Mouse (Mus musculus) kidney, postnatal 10 days (tissue): ENCODE data around the gene Plpp3.

ENCODE experiments used
- DNase-seq: peaks from one replicate; pipeline ENCODE4 v3.0.0; 2021; ENCODE audit warnings: mixed read lengths

Plpp3 gene

DNA sequence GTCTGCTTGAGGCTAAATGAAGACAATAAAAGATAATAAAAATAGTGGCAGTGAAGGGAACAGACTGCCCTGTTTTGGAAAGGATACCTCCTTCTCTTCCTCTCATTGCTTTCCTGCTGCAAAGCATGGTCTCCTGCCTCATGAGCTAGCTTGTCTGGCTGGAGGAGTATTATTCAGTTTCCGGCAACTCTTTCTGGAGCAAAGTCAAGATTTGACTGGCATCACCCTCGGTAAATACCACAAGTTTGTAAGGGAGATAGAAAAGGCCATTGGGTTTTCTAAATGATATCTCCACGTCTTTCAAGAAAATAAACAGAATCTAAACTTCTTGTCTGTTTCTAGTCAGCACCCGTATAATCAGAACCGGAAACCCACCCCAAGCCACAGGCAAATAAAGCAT, 34.4 kb downstream of the Plpp3 start:
- no peak for DNase-seq

DNA sequence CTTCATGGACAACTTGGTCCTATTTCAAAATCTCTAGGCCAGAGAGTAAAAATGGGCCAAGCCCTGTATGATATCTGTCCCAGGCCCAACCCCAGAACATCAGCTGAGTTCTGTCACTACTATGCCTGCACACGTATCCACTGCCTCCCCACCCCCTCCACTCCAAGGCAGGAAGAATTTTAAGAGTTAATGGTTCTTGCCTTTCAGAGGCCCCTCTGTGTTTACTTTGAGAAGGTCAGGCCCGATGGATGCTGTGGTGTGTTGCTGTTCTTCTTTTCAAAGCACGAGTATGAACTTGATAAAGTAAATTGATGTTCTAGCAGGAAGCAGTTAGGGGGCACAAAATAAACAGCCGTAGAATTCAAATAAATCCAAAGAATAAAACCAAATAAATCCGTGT, 35.5 kb downstream of the Plpp3 start:
- DNase-seq = no peak

DNA sequence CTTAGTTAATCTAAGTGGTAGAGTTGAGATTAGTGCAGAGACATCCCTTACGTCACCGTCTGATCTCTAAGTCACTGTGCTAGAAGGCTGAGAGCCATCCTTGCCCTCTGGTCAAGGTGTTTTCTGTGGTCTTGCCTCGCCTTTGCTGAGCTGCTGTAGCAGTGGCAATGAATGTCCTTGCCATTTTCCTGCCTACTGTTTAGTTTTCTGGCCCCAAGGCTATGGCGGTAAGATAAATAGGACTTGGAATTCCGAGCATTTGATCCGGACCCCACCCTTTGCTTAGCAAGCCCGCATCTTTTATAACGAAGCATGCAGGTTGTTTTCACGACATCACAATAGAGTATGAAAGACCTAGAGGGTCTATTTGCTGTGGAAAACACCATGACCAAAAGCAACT, 38.1 kb downstream of the Plpp3 start:
- DNase-seq = no peak

DNA sequence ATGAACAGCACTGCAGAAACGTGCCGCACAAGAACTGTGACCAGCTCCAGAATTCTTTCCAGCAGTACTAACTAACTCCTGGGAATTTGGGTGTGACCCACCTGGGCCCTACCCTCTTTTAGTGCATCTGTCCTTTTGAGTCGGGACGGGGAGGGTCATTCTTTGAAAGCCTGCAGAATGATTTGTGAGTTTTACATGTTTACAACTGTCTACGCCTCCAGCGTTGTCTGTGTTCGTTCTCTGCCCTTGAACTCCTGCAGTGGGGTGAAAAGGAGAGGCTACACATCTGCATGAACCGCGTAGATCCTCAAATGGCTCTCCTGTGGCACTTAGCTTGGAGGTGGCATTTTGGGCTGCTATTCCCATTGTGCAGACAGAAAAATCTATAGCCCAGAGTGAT, 39.0 kb downstream of the Plpp3 start:
- no peak for DNase-seq

DNA sequence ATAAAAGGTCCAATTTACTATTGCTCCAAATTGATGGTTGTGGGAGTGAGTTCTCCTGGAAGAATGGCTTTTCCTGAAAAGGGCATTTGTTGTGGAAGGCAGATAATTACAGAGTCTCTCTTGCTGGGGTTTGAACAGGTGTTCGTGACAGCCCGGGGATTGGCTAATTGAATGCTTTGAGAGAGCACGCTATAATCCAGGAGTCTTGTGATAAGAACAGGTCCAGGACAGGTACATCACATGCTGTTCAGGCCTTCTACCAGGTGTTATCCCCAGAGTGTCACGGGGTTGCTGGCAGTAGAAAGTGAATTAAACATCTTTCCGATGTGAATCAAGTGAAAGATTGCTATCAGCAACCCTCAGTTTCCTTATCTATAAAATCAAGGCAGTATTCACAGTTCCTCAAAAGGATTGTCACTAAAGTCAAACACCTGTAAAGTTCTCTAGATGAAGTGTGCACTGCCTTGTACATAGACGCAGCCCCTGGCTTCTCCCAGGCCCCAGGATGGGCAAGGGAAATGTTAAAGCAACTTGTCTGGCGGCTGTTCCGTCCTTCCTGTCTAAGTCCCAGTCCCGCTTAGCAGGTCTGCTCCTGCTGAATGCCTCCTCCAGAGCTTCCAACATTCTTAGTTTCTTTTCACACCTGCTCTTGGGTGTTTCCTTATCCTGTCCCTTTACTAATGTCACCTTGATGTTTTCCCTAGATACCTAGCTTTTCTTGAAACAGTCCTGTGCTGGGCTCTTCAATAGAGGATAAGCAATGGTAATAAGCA, 40.0 kb downstream of the Plpp3 start:
- no peak for DNase-seq

DNA sequence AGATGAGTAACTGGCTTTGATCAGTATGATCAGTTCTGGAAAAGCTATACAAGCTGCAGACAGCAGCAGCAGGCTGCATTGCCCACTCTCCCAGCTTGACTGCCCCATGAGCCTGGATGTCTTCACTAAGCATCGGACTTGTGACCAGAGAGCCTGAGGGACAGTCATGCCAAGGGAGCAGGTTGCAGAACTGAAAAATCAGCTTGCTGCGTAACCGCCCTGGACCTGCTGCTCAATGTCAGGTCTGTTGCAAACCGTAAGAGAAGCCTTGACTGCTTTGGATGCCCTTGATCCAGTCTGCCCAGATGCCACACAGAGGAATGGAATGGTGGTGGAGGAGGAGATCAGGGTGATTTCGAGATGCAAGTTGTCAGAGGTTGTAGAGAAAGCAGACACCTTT, 41.5 kb downstream of the Plpp3 start:
- DNase-seq = no peak

DNA sequence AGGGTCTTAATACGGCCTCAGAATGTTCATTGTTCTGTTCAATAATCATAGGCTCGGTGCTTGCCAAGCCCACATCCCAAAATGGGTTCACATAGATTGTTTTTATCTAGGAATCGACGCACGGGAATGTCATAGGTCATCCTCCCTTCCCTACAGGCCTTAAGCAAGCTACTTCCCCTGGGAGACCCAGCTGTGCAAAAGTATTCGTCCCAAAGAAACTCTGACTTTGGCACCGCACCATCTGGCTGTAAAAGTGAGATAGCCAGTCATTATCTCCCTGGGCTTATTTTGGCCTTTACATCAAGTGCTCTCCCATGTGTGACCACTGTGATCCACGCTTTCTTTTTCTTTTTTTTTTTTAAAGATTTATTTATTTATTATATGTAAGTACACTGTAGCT, 42.2 kb downstream of the Plpp3 start:
- DNase-seq = no peak

DNA sequence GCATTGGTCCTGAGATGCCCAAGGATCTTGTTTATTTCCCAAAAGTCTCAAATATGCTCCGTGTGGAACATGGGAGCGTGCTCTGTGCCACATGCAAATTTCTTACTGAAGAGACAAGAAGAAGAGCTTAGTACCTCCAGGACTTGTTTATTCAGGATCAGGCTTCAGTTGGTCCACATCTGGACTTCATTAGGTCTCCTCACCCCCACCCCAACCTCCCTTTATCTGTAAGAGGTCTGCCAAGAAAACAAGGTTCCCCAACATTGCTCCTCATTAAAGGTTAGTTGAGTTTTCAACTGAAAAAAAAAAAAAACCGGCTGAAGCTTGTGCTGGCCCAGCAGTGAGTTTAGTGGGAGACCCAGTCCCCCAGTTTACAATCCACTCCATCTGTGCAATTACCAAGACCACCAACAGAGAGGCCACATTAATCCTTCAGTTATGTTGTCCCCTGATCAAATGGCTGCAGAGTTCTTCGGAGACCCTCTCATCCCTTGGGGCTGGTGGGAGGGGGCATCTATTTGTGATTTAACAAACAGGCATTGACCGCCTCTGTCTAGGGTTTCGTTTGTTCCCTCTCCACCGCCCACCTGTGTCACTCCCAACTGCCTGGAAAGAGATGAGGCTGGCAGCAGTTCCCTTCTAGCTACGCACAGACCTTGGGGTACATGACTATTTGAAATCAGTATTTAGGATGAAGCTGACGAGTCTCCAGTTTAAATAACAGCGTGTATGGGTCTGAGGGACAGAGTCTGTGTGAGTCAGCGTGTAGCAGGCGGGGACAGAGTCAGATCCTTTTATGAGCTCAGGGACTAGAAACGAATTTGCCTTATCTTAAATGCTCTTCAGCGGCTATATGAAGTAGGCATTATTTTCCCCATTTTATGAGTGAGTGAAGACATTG, 43.7 kb downstream of the Plpp3 start:
- no peak for DNase-seq

DNA sequence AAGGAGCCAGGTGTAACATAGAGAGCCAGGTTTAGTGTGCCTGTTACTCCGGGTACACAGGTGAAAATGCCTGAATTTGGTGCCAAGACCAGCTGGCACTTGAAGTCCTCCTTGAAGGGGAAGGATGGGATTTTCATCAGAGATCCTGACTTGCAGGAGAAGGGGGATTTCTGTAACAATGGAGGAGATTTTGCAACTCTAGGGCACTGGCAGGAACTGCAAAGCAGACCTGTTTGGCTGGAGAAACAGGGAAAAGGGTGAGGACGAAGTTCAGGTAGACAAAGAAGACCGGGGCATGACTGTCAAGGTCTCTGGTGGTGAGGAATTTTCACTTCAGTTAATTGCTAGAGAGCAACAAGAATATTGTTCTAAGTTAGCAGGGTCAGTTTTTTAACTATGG, 45.3 kb downstream of the Plpp3 start:
- no peak for DNase-seq

DNA sequence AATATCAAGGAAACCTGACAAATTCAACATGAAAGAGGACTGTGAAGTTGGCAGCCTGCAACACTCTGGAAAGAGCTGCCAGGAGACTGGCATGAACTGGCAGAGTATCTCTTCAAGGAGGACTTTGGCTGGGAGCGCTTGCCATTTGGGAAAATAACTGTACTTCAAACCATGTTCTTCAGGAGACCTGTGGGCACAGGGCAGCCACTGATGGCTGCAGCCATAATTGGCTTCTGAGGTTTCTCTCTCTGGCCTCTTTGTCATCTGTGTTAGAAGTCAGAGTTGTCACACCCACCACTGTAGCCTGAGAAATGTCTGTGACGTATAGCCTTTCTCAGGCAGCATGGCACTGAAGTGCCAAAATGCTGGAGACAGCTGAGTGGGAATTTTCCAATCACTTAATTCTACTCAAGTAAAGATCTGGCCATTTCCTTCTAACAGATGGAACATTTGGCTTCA, 46.2 kb downstream of the Plpp3 start:
- DNase-seq = no peak

DNA sequence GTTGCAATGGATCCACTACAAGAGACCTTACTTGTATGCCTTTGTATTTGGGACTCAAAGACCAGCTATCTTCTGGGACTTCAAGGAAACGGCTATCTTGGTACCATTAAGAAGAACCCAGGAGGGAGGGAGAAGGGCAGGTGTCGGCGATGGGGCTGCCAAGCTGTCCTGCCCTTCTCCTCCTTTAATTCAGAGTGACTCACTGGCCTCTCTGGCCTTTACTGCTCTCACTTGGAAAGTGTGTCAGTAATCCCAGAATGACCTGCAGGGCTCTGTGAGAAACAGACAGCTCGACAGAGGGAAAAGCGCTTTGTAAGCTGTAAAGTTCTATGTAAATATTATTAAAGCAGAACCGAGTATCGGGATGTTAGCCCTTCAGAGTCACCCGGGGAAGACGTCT, 46.9 kb downstream of the Plpp3 start:
- no peak for DNase-seq

DNA sequence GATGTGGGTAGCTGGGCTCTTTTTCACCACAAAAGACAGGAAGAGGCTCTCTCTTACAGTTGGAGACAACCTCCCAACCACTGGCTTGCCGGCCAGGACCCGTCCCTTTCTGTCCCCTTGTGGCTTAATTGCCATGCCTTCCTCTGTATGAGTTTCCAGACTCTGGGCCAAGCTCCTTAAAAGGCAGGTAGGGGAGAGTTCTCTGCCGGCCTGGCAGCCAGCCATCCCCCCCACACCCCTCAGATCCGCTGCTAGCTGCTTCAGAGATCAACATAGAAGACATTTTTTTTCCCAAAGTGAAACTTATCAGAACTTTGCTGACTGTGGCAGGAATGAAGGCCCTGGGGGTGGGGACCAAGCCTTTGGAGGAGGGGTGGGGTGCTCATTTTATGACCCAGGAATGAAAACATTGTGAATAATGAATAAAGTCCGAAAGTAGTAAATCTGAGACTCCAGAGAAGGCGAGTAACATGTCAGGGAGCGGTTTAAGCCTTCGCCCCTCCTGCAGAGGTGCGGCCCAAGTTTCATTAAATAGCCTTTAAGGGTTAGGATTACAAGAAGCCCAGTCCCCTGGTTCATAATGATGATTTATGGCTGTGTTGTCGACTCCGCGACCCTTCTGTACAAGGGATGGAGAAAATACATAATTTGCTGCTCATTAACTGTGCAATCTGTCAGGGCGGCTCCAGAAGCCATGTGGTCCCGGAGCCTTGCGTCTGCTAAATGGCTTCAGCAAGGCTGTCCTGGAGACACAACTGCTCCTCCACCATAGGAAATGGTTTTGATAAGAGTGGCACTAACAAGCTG, 48.1 kb downstream of the Plpp3 start:
- DNase-seq = peak; percentile 89

DNA sequence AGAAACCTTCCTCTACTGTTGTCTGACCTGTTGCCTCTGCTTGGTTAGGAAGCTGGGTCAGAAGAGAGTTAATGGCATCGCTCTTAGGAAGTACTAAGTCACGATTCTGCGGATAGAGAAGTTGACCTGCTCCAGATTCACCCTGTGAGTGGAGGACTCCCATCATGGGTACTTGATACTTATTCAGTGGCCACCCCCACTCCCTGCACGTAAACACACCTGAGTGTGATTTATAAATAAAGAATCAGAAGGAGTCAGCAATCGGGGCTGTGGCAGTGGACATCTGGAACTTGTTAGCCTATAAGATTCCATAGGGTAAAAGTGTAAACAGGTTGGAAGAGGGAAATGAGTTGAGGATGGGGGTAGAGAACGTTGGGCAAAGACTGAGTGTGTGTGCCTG, 49.0 kb downstream of the Plpp3 start:
- DNase-seq = no peak

DNA sequence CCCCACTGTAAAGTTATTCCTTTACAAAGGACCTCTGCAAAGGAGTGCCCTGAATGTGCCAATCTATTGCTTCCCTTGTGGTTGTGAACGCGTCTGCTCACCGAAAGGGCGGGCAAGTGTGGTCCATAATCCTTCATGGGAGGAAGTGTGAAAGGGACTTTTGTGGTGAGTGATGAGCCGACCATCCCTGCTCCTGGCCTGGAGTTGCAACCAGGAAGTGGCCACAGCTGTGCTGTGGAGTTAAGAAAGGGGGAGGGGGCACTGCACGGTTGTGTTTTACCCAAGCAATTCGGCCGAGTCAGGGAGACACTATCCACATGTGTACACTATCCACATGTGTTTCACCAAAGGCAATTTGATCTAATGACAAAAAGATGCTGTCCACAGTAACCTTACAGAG, 49.8 kb downstream of the Plpp3 start:
- DNase-seq = peak; percentile 61

DNA sequence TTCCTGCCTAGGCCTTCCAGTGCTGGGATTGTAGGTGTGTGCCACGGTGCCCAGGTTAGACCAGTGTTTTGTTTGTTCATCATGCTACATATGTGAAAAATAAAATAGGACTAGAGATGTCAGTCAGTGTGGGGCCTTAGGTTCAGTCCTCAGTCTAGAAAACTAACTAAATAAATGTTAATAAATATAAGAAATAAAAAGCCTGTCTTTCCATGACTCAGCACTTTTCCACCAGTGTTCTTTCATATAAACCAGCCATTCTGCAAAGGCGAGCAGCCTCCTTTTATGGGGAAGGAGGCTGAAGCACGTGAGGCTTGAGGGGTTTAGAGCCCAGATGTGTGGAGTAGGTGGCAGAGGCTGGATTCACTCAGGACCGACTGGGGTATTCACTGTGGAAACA, 50.5 kb downstream of the Plpp3 start:
- no peak for DNase-seq

DNA sequence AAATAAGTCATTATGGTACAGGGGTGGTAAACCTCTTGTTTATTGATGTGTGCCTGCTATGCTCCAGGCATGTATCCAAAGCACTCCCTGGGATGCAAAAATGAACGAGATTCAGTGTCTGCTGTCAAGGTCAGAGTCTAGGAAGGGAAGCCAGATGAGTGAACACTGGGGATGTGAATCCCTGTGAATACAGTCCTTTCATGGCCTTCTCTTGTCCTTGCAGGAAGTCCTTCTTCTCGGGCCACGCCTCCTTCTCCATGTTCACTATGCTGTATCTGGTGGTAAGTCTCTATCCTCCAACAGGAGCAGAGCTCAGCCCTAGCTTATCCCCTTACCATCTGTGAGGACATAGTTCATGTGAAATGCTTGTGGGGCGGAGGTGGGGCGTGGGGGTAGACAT, 51.8 kb downstream of the Plpp3 start:
- DNase-seq = no peak

DNA sequence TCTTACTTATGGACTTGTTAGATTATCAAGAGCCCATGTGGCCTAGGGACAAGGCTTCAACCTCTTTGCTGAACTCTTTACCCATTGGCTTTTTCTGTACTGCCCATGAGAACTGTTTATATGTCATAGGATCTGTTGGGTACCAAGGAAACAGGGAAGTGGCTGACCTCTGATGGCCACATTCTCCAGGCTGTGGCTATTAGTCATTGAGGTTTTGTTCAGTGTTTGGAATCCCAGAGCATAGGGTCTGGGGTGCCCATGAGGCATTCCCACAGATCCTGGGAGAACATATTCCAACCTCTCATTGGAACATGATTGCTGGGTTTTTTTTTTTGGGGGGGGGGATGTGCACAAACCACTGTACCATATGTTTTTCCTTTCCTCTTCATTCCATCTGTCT, 56.2 kb downstream of the Plpp3 start:
- no peak for DNase-seq

DNA sequence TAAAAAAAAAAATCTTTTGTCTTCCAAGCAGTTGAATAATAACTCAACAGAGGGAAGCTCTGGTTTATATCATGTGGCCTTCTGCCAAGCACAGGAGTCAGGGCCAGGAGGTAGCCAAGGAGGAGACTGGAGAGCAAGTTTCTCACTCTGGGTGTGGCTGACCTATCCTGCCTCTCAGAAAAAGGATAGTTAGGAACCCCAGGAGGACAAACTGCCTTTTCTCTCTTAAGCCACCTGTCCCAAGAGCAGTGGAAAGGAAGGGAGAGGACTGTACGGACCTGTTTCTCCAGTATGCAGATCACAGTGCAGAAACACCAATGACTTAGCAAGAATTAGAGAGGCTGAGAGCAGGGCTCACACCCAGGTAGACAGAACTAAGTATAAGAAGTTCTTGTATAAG, 57.3 kb downstream of the Plpp3 start:
- peak; percentile 72 for DNase-seq

DNA sequence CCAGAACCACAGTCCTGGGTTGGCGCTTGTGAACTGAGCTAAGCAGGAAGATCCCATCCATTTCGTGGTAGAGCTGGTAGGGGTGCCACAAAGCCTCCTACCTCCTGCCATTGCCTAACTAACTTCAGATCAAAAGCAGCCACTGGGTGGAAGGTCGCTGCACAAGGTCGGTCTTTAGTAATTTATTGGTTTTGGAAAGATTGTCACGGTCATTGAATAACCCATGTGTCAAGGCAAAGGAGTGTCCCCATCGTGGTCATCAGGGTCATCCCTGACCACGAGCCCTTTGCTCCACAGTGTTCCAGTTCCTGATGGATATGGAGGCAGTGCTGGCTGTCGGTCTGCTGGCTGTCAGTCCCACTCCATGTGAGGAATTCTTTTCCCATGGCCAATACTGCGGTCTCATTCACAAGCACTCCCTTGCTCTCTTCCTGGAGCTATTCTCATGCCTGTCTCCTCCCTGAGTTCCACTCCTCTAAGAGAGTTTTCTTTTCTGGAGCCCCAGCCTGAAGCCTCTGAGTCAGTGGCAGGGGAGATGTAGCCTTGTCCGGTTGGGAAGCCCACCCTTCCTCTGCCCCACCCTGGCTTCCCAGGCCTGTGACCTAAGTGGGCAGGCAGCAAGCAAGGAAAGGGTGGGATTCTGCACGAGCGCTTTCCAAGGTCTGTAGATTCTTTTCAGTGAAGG, 58.7 kb downstream of the Plpp3 start:
- no peak for DNase-seq

DNA sequence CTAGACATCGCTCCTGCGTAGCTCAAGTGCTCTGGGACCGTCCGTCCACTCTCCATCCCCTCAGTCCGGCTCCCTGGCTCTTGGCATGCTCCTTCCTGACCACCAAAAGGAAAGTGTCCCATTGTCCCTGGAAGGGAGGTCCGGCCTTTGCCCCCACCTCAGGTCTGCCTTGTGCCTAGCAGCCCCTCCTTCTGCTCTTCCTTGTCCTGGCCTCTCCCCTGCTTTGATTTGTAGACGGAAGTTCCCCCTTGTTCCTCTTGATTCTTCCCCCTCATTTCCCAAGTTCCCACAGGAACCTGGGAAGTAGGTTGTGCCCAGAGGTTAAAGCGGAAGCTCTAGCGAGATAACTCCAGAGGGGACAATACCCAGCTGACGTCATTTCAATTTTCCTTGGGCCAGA, 61.1 kb downstream of the Plpp3 start:
- peak; percentile 60 for DNase-seq

DNA sequence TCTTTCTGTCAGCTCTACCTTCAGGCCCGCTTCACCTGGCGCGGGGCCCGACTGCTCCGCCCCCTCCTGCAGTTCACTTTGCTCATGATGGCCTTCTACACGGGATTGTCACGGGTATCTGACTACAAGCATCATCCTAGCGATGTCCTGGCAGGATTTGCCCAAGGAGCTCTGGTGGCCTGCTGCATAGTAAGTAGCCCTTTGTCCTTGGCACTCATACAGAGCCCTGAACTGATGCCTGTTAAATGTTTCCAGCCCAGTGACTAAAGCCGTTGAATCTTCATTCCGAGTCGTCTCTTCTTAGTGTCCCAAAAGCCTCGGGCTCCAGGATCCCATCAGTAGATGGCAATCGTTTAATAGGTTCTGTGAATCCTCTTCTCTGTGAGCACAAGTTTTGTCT, 62.2 kb downstream of the Plpp3 start:
- DNase-seq = no peak

DNA sequence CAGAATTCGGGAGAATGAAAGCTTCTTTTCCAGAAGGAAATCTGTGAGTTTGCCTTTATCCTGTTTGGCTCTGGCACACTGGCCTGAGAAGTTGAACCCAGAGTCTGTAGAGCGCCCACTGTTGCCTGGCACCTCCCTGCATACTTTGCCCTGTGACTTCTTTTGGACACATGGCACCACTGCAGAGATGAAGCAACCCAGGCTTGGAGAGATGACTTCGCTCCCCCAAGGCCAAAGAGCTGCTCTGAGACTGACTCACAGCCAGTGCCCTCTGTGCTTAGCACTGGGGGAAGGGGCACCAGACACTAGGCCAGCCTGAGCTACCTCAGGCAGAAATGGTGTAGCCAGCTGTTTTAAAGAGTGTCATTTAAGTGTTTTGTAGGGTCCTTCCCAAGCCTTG, 63.7 kb downstream of the Plpp3 start:
- no peak for DNase-seq
